Mouse (Mus musculus) heart, postnatal 10 days (tissue): ENCODE data around the gene Dcaf1. TPM values are rescaled to one million over a fixed set of nuclear protein-coding genes. Genes with fewer than 3 reads are reported as not detected.

Experiments
- DNase-seq, 2 experiments: peaks; one replicate each; pipeline ENCODE4 v3.0.0; 2021
- intact Hi-C: fragments of 180-260 bp; cut with DNase I; formaldehyde crosslinking; loops from one replicate; pipeline ENCODE4 v1.15.1; 2025
- total RNA-seq, 2 experiments: library from RNA; stranded (reverse); gene quantifications; 2 replicates each; pipeline ENCODE4 v1.2.3; 2021

The Dcaf1 gene
- total RNA-seq, 2 experiments from 2014 or later = 23.1 to 25.8 TPM

DNA sequence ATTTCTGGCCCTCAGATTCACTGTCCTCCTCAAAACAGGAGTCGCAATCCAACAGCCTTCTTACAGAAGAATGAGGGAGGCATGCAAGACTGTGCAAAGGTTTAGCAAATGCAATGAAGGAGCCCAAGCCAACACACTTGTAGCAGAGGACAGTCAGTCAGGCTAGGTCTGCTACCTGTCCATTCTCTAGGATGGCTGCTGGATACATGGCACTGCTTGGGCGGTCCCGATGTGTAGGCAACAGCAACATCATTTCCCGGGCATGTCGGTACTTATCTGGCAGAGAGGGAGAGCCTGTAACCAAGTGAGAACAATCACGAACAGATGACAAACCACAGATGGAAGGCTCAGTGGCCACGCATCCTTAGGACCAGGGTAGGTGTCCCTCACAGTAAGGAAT, 79.9 kb downstream of the Dcaf1 start:
- intact Hi-C loops = loop anchor here (5.0 to 10.0 kb wide), 5 partner anchors 261 to 613 kb away; partner anchors contain the start of genes Dock3 and Hemk1
- DNase-seq = no peak

DNA sequence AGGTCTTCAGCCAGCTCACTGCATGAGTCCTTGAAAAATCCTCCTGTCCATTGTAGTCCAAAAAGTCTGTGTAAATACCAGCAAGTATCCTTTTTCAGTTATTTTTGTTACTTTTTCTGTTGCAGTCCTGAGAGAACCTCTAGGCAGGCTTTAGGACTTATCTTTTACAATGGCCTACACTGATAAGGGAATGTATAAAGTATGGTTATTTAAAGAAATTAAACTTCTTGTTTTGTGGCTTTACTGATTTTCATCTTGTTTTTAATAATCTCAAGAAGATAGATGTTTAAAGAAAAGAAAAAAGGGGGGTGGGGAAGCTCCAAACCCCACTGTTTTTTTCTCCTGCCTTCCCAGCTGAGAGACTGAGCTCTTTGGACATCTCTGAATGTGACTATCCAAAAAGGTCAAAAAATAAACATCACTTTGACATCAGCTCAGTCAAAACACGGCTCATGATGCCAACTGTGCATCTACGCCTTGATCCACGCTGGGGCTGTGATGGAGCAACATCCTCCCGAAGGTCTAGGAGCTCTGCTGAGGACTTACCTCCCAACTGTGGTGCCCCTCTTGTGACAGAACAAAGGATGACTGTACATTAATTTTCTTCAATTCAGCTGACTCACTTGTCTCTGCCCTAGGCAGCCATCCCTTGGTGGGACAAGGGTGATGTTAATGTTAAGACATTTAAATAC, 81.6 kb downstream of the Dcaf1 start:
- intact Hi-C loops = loop anchor here (1.0 to 10.0 kb wide), 6 partner anchors 259 to 612 kb away; partner anchors contain the start of genes Dock3 and Hemk1
- DNase-seq = no peak

DNA sequence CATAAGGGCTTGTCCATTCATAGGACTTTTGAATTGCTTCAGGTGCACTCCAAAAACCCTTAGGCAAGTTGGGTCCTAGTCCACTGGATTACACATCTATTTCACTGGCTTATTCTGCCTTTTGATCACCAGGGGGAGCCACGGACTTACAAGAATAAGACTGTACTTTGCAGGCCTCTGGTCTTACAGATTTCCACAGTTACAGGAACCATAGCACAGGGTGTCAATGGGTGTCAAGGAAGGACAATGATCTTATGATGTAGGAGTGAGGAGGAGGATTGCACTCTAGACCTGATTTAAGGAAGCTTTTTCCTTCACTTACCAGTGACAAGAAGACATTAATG, 82.1 kb downstream of the Dcaf1 start:
- DNase-seq = peak; percentile 58 to 71
- intact Hi-C loops = loop anchor here (1.0 to 10.0 kb wide), 6 partner anchors 259 to 611 kb away; partner anchors contain the start of genes Dock3 and Hemk1

DNA sequence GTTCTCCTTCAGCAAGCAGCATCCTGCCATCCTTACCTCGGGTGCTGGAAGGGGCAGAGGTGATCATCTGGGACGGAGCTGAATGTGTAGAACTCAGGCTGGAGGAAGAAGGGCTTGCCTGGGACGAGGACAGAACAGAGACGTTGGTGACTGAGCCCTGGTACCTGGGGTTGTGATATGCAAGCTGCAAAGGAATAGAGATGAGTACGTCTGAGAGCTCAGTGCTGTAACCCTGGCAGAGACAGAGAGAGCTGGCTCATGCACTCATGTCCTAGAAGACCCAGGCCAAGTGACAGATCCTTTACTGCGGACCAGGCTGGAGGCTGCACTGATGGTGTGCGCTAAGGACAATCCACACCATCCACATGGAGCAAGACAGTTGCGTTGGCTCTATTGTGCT, 84.9 kb downstream of the Dcaf1 start:
- DNase-seq = no peak
- intact Hi-C loops = loop anchor here (10.0 kb wide), 1 partner anchor 608 kb away; no protein-coding TSS in a partner anchor

DNA sequence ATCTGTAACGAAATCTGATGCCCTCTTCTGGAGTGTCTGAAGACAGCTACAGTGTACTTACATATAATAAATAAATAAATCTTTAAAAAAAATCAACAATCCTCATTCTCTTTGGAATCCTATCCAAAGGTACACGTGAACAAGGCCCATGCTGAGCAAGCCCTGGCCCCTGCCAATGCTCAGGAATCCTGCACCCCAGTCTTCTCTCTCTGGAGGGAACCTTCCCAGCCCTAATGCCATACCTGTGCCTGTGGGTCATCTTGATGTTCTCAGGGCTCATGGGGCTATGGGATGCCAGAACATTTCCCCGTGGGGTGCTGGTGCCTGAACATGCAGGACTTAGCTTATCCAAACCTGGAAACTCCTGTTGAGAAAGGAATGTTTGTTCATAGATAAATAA, 86.5 kb downstream of the Dcaf1 start:
- no peak for DNase-seq
- intact Hi-C loops = loop anchor here (10.0 kb wide), 1 partner anchor 607 kb away; no protein-coding TSS in a partner anchor

DNA sequence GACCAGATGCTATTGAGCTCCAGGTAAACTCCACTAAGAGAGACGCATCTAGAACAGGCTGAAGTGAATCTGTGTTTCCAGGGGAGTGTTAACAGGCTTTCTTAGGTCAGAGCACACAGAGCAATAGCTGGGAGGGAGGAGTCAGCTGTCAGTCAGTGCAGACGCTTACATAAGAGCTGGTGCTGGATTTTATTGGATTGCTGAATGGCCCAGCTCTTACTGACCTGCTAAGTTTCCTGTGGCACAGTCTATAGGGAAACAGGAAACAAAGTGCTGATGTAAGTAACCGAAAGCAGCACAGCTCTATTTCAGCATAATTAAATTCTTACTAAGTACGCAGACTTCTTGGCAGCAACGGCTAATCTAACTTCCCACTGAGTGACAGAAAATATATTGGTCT, 87.0 kb downstream of the Dcaf1 start:
- intact Hi-C loops = loop anchor here (10.0 kb wide), 1 partner anchor 606 kb away; no protein-coding TSS in a partner anchor
- DNase-seq = no peak

DNA sequence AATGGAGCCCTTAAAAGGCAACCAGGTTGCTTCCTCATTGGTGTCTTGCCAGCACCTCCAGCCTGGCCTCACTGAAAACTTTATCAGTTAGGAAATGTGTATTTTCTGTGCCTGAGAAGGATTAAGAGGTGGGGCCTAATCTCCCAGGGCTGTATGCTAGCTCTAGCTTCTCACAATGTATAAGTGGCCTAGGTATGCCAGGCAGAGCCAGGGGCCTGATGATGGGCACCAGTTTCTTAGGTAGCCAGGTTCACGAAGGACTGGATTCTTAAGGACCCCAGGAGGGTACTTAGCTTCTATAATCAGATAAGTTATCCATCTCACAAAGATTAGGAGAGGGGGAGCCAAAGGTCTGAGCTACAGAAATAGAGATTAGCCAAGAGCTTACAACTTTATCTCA, 90.0 kb downstream of the Dcaf1 start:
- no peak for DNase-seq
- intact Hi-C loops = no loop called here

DNA sequence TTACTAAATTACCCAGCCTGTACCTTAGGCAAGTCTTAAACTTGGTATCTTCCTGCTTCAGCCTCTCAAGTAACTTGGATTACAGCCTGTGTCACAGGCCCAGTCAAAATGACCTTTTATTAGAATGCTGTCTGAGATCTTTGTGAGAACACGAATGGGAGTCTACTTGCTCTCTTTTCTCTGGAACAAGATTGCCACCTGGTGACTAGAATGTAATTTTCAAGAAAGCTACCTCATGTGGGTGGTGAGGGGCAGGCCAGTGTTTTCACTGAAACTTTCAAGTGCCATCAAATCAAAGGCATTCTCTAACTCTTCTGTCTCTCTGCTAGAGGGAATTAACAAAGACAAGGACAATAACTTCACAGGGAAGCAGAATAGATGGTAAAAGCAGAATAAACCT, 92.1 kb downstream of the Dcaf1 start:
- DNase-seq = no peak
- intact Hi-C loops = no loop called here

DNA sequence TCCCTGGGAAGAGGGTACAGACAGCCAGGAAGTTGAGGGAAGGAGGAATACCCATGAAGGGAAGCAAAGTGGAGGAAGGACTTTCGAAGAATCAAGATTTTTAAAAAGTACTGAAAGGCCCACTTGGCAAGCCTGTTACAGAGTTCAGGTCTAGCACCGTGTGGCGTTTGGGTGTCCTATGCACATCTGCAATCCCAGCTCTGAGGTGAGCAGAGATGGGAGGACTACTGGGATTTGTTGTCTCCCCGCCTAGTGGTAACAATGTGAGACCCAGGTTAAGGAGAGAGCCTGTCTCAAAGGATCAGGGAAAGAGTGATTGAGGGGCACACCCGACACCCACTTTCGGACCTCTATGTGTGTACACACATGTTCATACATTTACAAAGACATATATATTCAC, 93.2 kb downstream of the Dcaf1 start:
- DNase-seq = no peak
- intact Hi-C loops = no loop called here

Other genes with a start within 250 kb of the Dcaf1 start
- gene Iqcf6, start 195.3 kb upstream of the Dcaf1 start, total RNA-seq = not detected
- gene Grm2, start 165.8 kb upstream of the Dcaf1 start, total RNA-seq = not detected
- gene Tex264, start 135.9 kb upstream of the Dcaf1 start, total RNA-seq = 10 to 100 TPM; 35.4 to 37.4 TPM
- gene Rad54l2, start 32.7 kb upstream of the Dcaf1 start, total RNA-seq = 10 to 100 TPM; 14.6 to 15.8 TPM
- 10 to 100 TPM; 18.1 to 19.8 TPM for gene Rbm15b, start 65.6 kb downstream of the Dcaf1 start, total RNA-seq
- gene Manf, start 70.1 kb downstream of the Dcaf1 start, total RNA-seq = 10 to 100 TPM; 95.7 to 95.9 TPM